8 mouse cellular contexts compared by ENCODE assay signal in the genomic region with DNA sequence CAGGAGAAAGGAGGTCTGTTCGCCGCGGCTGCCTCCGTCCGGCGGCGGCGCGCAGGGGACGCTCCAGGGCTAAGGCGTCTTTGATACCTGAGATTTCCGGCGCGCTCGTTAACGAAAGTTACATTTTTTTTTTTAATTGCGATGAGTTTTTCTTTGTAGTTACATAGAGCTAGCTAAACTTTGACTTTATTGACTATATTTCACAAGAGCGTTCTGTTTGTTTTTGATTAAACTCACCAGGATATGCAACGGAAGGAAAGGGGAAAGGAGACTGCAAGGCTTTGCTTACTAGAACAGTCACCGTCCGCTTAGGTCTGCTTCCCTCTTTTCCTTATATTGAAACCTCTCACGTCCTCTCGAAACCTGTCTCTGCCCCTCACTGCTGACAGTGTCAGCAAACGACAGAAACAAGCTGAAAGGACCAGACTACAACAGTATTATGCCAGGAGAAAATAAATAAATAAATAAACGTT. TPM values are rescaled to one million over a fixed set of nuclear protein-coding genes. Genes with fewer than 3 reads are reported as not detected.
DNase-seq lines count a peak whose midpoint lies in the region; ATAC-seq and TF ChIP-seq lines count a peak whose summit lies in the region.

A gene (minus strand): TSS at position 25 of the 473 bp plus-strand sequence.

- no peaks in the 10 kb centered on the region for H3K36me3 ChIP-seq in erythroblast, embryonic 14.5 days (ENCODE audit: control insufficient read depth)
- no peaks in the 10 kb centered on the region for H3K36me3 ChIP-seq in E14TG2a.4 (ENCODE audit: insufficient read depth, low read length)
- no peaks in the 10 kb centered on the region for H3K36me3 ChIP-seq in forebrain, embryonic 15.5 days
- H3K36me3 ChIP-seq in hindbrain, embryonic 16.5 days (ENCODE audit: control insufficient read depth, insufficient read depth, low read length) = no peaks in the 10 kb centered on the region
- H3K36me3 ChIP-seq in lung, postnatal 0 days (ENCODE audit: insufficient read depth, low read length) = no peaks in the 10 kb centered on the region

- ATAC-seq in erythroblast, adult 5-6 weeks (replicated peaks; ENCODE audit: low FRiP score, poor library complexity, severe bottlenecking) = no peak
- ATAC-seq in forebrain, embryonic 15.5 days (replicated peaks) = peak; percentile 17
- no peak; the same call in 1 of the 2 replicates for ATAC-seq in hindbrain, embryonic 16.5 days
- ATAC-seq in lung, postnatal 0 days = no peak

- no peak for TF ChIP-seq CTCF in E14TG2a.4 (conservative IDR thresholded peaks at IDR 0.05; ENCODE audit: low read length)
- peak; percentile 40 for TF ChIP-seq CTCF in lung, postnatal 0 days (IDR thresholded peaks at IDR 0.05)

- H3K4me2 ChIP-seq in forebrain, embryonic 15.5 days (replicated peaks) = peak within 1 kb of the TSS; percentile 89
- H3K4me2 ChIP-seq in hindbrain, embryonic 16.5 days (ENCODE audit: low read length) = peak within 1 kb of the TSS; percentile 88
- peak within 1 kb of the TSS; percentile 87 for H3K4me2 ChIP-seq in lung, postnatal 0 days (replicated peaks; ENCODE audit: low read depth, low read length)

- H3K4me1 ChIP-seq in erythroblast, embryonic 14.5 days (ENCODE audit: control insufficient read depth) = no peaks in the 10 kb centered on the region
- H3K4me1 ChIP-seq in E14TG2a.4 (replicated peaks; ENCODE audit: low read depth, low read length) = peaks cover 18% of the 10 kb centered on the region; the same call in 1 of the 2 replicates
- peaks cover 25% of the 10 kb centered on the region for H3K4me1 ChIP-seq in forebrain, embryonic 15.5 days
- no peaks in the 10 kb centered on the region; the same call in none of the 2 replicates for H3K4me1 ChIP-seq in hindbrain, embryonic 16.5 days (ENCODE audit: control insufficient read depth, insufficient read depth, low read depth, low read length)
- no peaks in the 10 kb centered on the region for H3K4me1 ChIP-seq in lung, postnatal 0 days (ENCODE audit: insufficient read depth, low read depth, low read length)

- under 1% methylated on average over 25 of the region's 25 CpGs for WGBS in forebrain, embryonic 15.5 days
- under 1% methylated on average over 25 of the region's 25 CpGs for WGBS in hindbrain, embryonic 16.5 days
- under 1% methylated on average over 25 of the region's 25 CpGs for WGBS in lung, postnatal 0 days

- H3K27ac ChIP-seq in forebrain, embryonic 15.5 days (replicated peaks) = peak within 1 kb of the TSS; percentile 98
- peak within 1 kb of the TSS; percentile 95 for H3K27ac ChIP-seq in hindbrain, embryonic 16.5 days (ENCODE audit: low read depth, low read length)
- peak within 1 kb of the TSS; percentile 95 for H3K27ac ChIP-seq in lung, postnatal 0 days (ENCODE audit: low read length)

- H3K9ac ChIP-seq in forebrain, embryonic 15.5 days (replicated peaks) = peak within 1 kb of the TSS; percentile 98
- H3K9ac ChIP-seq in hindbrain, embryonic 16.5 days (ENCODE audit: low read depth, low read length) = peak within 1 kb of the TSS; percentile 95
- H3K9ac ChIP-seq in lung, postnatal 0 days (replicated peaks; ENCODE audit: low read depth) = peak within 1 kb of the TSS; percentile 65

- no peaks in the 10 kb centered on the region for H3K9me3 ChIP-seq in erythroblast, embryonic 14.5 days (ENCODE audit: control insufficient read depth, low read length)
- H3K9me3 ChIP-seq in E14TG2a.4 (ENCODE audit: low read length) = no peaks in the 10 kb centered on the region
- H3K9me3 ChIP-seq in forebrain, embryonic 15.5 days = no peaks in the 10 kb centered on the region
- H3K9me3 ChIP-seq in hindbrain, embryonic 16.5 days (ENCODE audit: control insufficient read depth, low read length) = no peaks in the 10 kb centered on the region
- no peaks in the 10 kb centered on the region for H3K9me3 ChIP-seq in lung, postnatal 0 days (ENCODE audit: low read length)

- 0 out of 2 replicates have a peak, but pooled peaks have one; percentile 18 for TF ChIP-seq EP300 in lung, postnatal 0 days (IDR thresholded peaks at IDR 0.05)

- DNase-seq in lung, postnatal 0 days (ENCODE audit: low spot score) = peak; percentile 78
- peak; percentile 80 for DNase-seq in yolk sac, embryonic 10.5 days (ENCODE audit: low spot score)
- no peak for DNase-seq in kidney, adult 18-20 months

- H3K27me3 ChIP-seq in erythroblast, embryonic 14.5 days (ENCODE audit: control insufficient read depth) = peaks cover 57% of the 10 kb centered on the region
- H3K27me3 ChIP-seq in E14TG2a.4 (ENCODE audit: insufficient read depth, low read length) = peaks cover 33% of the 10 kb centered on the region
- no peaks in the 10 kb centered on the region for H3K27me3 ChIP-seq in forebrain, embryonic 15.5 days
- no peaks in the 10 kb centered on the region for H3K27me3 ChIP-seq in hindbrain, embryonic 16.5 days (replicated peaks; ENCODE audit: control insufficient read depth, insufficient read depth, low read length)
- no peaks in the 10 kb centered on the region for H3K27me3 ChIP-seq in lung, postnatal 0 days (replicated peaks; ENCODE audit: insufficient read depth, low read length)

- peak within 1 kb of the TSS; percentile 57 for H3K4me3 ChIP-seq in erythroblast, embryonic 14.5 days (replicated peaks)
- peak within 1 kb of the TSS; percentile 88 for H3K4me3 ChIP-seq in E14TG2a.4 (replicated peaks; ENCODE audit: low read length)
- H3K4me3 ChIP-seq in forebrain, embryonic 15.5 days = peak within 1 kb of the TSS; percentile 70
- H3K4me3 ChIP-seq in hindbrain, embryonic 16.5 days (ENCODE audit: low read length) = peak within 1 kb of the TSS; percentile 83
- H3K4me3 ChIP-seq in lung, postnatal 0 days (ENCODE audit: low read depth, low read length) = peak within 1 kb of the TSS; percentile 91

RNA-seq across cellular contexts. Expression of the gene that starts here (rescaled TPM):
- polyA plus RNA-seq in erythroblast, embryonic 14.5 days (2012) = 0.01 and 0.02 TPM in 2 replicates
- total RNA-seq in erythroblast, adult 5-6 weeks (2015; ENCODE audit: low replicate concordance) = 0.58 and 1.3 TPM in 2 replicates
- 0.84 and 2.0 TPM in 2 replicates for total RNA-seq in erythroblast, adult 5-6 weeks (2017; ENCODE audit: low replicate concordance)
- polyA plus RNA-seq in forebrain, embryonic 15.5 days (2015; fragmentation: Nextera tagmentation; extraction: Ambion mirVana) = 99.4 and 119 TPM in 2 replicates
- 114 and 121 TPM in 2 replicates for polyA plus RNA-seq in hindbrain, embryonic 16.5 days (2015; fragmentation: Nextera tagmentation; extraction: Ambion mirVana)
- polyA plus RNA-seq in lung, postnatal 0 days (2015; fragmentation: Nextera tagmentation; extraction: Ambion mirVana) = 46.3 and 56.4 TPM in 2 replicates

Comparison
In these comparisons a context has a peak if more than half of its experiments do, and no peak if none do; other contexts are left out.
1. RNA of the gene that starts here (polyA plus RNA-seq): 99.4 to 119 TPM in forebrain, embryonic 15.5 days, 114 to 121 TPM in hindbrain, embryonic 16.5 days and 46.3 to 56.4 TPM in lung, postnatal 0 days; 0.01 to 0.02 TPM in erythroblast, embryonic 14.5 days; every median in the first group is over 10 times any median in the second.
2. Peak in every context shown above with its lines, with median percentiles within 50 percentile points of each other: H3K4me3 ChIP-seq, H3K27ac ChIP-seq, H3K4me2 ChIP-seq and H3K9ac ChIP-seq.